ENCODE assay signal across 8 mouse cellular contexts in the genomic region with DNA sequence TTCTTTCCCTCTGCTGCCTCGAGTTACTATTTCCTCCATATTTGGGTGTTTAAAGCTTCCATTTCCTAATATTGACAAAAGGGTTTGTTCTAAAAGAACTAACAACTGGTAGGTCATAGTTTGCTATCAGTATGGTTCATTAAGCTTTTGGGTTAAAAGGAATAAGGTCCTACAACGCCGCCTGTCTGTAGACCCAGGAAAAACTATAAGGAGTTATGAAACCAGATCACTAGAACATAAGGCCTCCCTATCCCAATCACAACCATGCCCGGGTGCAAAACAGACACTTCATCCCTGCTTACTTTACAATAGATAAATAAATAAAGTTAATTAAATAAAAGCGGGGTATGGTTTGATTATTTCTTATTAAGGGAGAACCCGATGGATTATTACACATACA. TPM values are rescaled to one million over a fixed set of nuclear protein-coding genes. Genes with fewer than 3 reads are reported as not detected.
DNase-seq lines count a peak whose midpoint lies in the region; ATAC-seq and TF ChIP-seq lines count a peak whose summit lies in the region.

No protein-coding gene starts in this region.

- H3K36me3 ChIP-seq in heart, embryonic 14.5 days (ENCODE audit: control insufficient read depth, insufficient read depth, low read length) = peaks cover 22% of the 10 kb centered on the region
- H3K36me3 ChIP-seq in liver, adult 2 months (ENCODE audit: control insufficient read depth, insufficient read depth, low read length) = peaks cover 3% of the 10 kb centered on the region; the same call in 1 of the 2 replicates
- no peaks in the 10 kb centered on the region for H3K36me3 ChIP-seq in stomach, postnatal 0 days (ENCODE audit: control insufficient read depth, insufficient read depth, low read length)

- H3K4me3 ChIP-seq in bone marrow macrophage, adult 2 months (ENCODE audit: insufficient read depth, low read length) = peak overlapping the region; percentile 100
- peak overlapping the region; percentile 76 to 97; a peak in 3 of 4 replicates for H3K4me3 ChIP-seq in heart, embryonic 14.5 days (ENCODE audit: control insufficient read depth in 1 of 2, insufficient read depth in 1 of 2, low read depth in 1 of 2, low read length in 2 of 2)
- peak overlapping the region; percentile 96; the same call in 1 of the 2 replicates for H3K4me3 ChIP-seq in liver, adult 2 months (ENCODE audit: insufficient read depth, low read depth, low read length)
- peak overlapping the region; percentile 84 for H3K4me3 ChIP-seq in stomach, postnatal 0 days (ENCODE audit: low read depth, low read length)

- peaks cover 16% of the 10 kb centered on the region for H3K79me2 ChIP-seq in liver, adult 2 months (ENCODE audit: control insufficient read depth, insufficient read depth, low read length)

- peak; percentile 41 for TF ChIP-seq EP300 in stomach, postnatal 0 days (optimal IDR thresholded peaks at IDR 0.05)

- 3% methylated on average over 6 of the region's 6 CpGs for WGBS in heart, embryonic 14.5 days
- WGBS in liver, adult 2 months = under 1% methylated on average over 6 of the region's 6 CpGs
- under 1% methylated on average over 6 of the region's 6 CpGs for WGBS in stomach, postnatal 0 days

- DNase-seq in kidney, postnatal 10 days = peak; percentile 86
- peak; percentile 88 for DNase-seq in liver, adult 2 months (ENCODE audit: extremely low read depth, low read depth, low spot score)
- peak; percentile 84 for DNase-seq in naive thymus-derived CD4-positive, alpha-beta T cell, adult 2 months (ENCODE audit: low read depth)
- DNase-seq in stomach, postnatal 0 days (ENCODE audit: low spot score) = peak; percentile 81

- H3K27me3 ChIP-seq in heart, embryonic 14.5 days (ENCODE audit: control insufficient read depth, insufficient read depth, low read length) = no peaks in the 10 kb centered on the region
- no peaks in the 10 kb centered on the region for H3K27me3 ChIP-seq in liver, adult 2 months (ENCODE audit: control insufficient read depth, insufficient read depth, low read length)
- H3K27me3 ChIP-seq in stomach, postnatal 0 days (ENCODE audit: control insufficient read depth, insufficient read depth, low read length) = no peaks in the 10 kb centered on the region

- no peak for TF ChIP-seq POLR2A in bone marrow macrophage, adult 2 months (IDR thresholded peaks at IDR 0.05; ENCODE audit: borderline replicate concordance, low read depth, low read length)
- TF ChIP-seq POLR2A in liver, adult 2 months (IDR thresholded peaks at IDR 0.05; ENCODE audit: extremely low read depth, insufficient read depth, low read length) = no peak

- peak overlapping the region; percentile 100 for H3K9ac ChIP-seq in heart, embryonic 14.5 days (ENCODE audit: low read length)
- peak overlapping the region; percentile 99 for H3K9ac ChIP-seq in liver, adult 2 months (ENCODE audit: low read depth, low read length)
- peak overlapping the region; percentile 99 for H3K9ac ChIP-seq in stomach, postnatal 0 days (ENCODE audit: low read length)

- H3K4me1 ChIP-seq in bone marrow macrophage, adult 2 months (ENCODE audit: control insufficient read depth, insufficient read depth, low read length) = peaks cover 9% of the 10 kb centered on the region
- peaks cover 0 to 30% of the 10 kb centered on the region in 2 experiments; a peak in 3 of 4 replicates for H3K4me1 ChIP-seq in heart, embryonic 14.5 days (ENCODE audit: control insufficient read depth in 2 of 2, insufficient read depth in 2 of 2, low read length in 2 of 2)
- H3K4me1 ChIP-seq in liver, adult 2 months (ENCODE audit: control insufficient read depth, insufficient read depth, low read length) = peaks cover 18% of the 10 kb centered on the region
- no peaks in the 10 kb centered on the region for H3K4me1 ChIP-seq in stomach, postnatal 0 days (replicated peaks; ENCODE audit: control insufficient read depth, insufficient read depth)

- ATAC-seq in CD4-positive, CD25-positive, alpha-beta regulatory T cell, adult 4 months = peak; percentile 59
- peak; percentile 76 for ATAC-seq in erythroid progenitor cell, adult 5-6 weeks (replicated peaks; ENCODE audit: low FRiP score, poor library complexity, severe bottlenecking)
- ATAC-seq in heart, embryonic 14.5 days (ENCODE audit: insufficient number of reproducible peaks, insufficient read depth, low FRiP score, low read depth) = no peak
- ATAC-seq in stomach, postnatal 0 days (ENCODE audit: low FRiP score, low TSS enrichment) = peak; percentile 22; the same call in 1 of the 2 replicates

- H3K27ac ChIP-seq in bone marrow macrophage, adult 2 months (ENCODE audit: insufficient read depth, low read depth, low read length) = peak overlapping the region; percentile 83; the same call in 1 of the 2 replicates
- H3K27ac ChIP-seq in heart, embryonic 14.5 days (replicated peaks in 1 of 2; ENCODE audit: control insufficient read depth in 1 of 2, insufficient read depth in 1 of 2, low read depth in 2 of 2, low read length in 2 of 2) = peak overlapping the region in 1 of 2 experiments; percentile 100; a peak in 1 of 4 replicates
- H3K27ac ChIP-seq in liver, adult 2 months (replicated peaks; ENCODE audit: insufficient read depth, low read depth, low read length) = peak overlapping the region; percentile 89; the same call in 1 of the 2 replicates
- no peak overlapping the region for H3K27ac ChIP-seq in stomach, postnatal 0 days (replicated peaks)

- H3K9me3 ChIP-seq in heart, embryonic 14.5 days (ENCODE audit: control insufficient read depth, low read length) = no peaks in the 10 kb centered on the region
- no peaks in the 10 kb centered on the region for H3K9me3 ChIP-seq in stomach, postnatal 0 days (ENCODE audit: control insufficient read depth, low read length)

- no peak for TF ChIP-seq CTCF in bone marrow macrophage, adult 2 months (IDR thresholded peaks at IDR 0.05; ENCODE audit: low read depth, low read length)
- peak; percentile 39 for TF ChIP-seq CTCF in liver, adult 2 months (IDR thresholded peaks at IDR 0.05; ENCODE audit: low read depth, low read length)
- TF ChIP-seq CTCF in stomach, postnatal 0 days (IDR thresholded peaks at IDR 0.05; ENCODE audit: low read depth) = peak; percentile 81

- H3K4me2 ChIP-seq in heart, embryonic 14.5 days (ENCODE audit: low read length) = peak overlapping the region; percentile 82
- H3K4me2 ChIP-seq in stomach, postnatal 0 days (replicated peaks; ENCODE audit: low read depth) = peak overlapping the region; percentile 72

RNA-seq across cellular contexts. Expression of a gene that starts 1.9 kb away (rescaled TPM):
- 10 to 100 TPM; 44.6 to 53.6 TPM for polyA plus RNA-seq in CD4-positive, CD25-positive, alpha-beta regulatory T cell, adult 4 months (2017; shearing (Covaris generic))
- 39.2 and 40.0 TPM in 2 replicates for polyA plus RNA-seq in bone marrow macrophage, adult 2 months (2012; ENCODE audit: insufficient read depth, insufficient read length, missing spikeins)
- total RNA-seq in erythroid progenitor cell, adult 5-6 weeks (2015; ENCODE audit: low replicate concordance) = 105 and 121 TPM in 2 replicates
- 141 and 214 TPM in 2 replicates for total RNA-seq in erythroid progenitor cell, adult 5-6 weeks (2017; ENCODE audit: low replicate concordance)
- 26.2 and 26.5 TPM in 2 replicates for polyA plus RNA-seq in heart, embryonic 14.5 days (2014; fragmentation: Nextera tagmentation; extraction: Ambion mirVana)
- total RNA-seq in liver, adult 2 months (2014; rRNA removed) = 37.8 and 40.9 TPM in 2 replicates
- 11.0 and 12.7 TPM in 2 replicates for polyA plus RNA-seq in liver, adult 2 months (2012; rRNA removed)
- polyA plus RNA-seq in stomach, postnatal 0 days (2015; fragmentation: Nextera tagmentation; extraction: Ambion mirVana) = 12.5 and 12.9 TPM in 2 replicates

RNA-seq across cellular contexts. Expression of a gene that starts 2.5 kb away (rescaled TPM):
- 1 to 10 TPM; 2.2 to 2.5 TPM for polyA plus RNA-seq in CD4-positive, CD25-positive, alpha-beta regulatory T cell, adult 4 months (2017; shearing (Covaris generic))
- 2.3 and 3.4 TPM in 2 replicates for polyA plus RNA-seq in bone marrow macrophage, adult 2 months (2012; ENCODE audit: insufficient read depth, insufficient read length, missing spikeins)
- total RNA-seq in erythroid progenitor cell, adult 5-6 weeks (2015; ENCODE audit: low replicate concordance) = 4.6 TPM in 1 of 2 replicates, not detected in the other
- total RNA-seq in erythroid progenitor cell, adult 5-6 weeks (2017; ENCODE audit: low replicate concordance) = 0.51 and 6.3 TPM in 2 replicates
- 3.1 and 3.5 TPM in 2 replicates for polyA plus RNA-seq in heart, embryonic 14.5 days (2014; fragmentation: Nextera tagmentation; extraction: Ambion mirVana)
- total RNA-seq in liver, adult 2 months (2014; rRNA removed) = 1.2 and 1.3 TPM in 2 replicates
- 0.87 and 0.97 TPM in 2 replicates for polyA plus RNA-seq in liver, adult 2 months (2012; rRNA removed)
- 4.1 and 5.4 TPM in 2 replicates for polyA plus RNA-seq in stomach, postnatal 0 days (2015; fragmentation: Nextera tagmentation; extraction: Ambion mirVana)
